Mouse (Mus musculus) midbrain, postnatal 0 days (tissue): ENCODE data around the gene Lias. TPM values are rescaled to one million over a fixed set of nuclear protein-coding genes. Genes with fewer than 3 reads are reported as not detected.

Source experiments
- ATAC-seq: fragments of 200-750 bp; cut with Nextera tagmentation; 2 replicates; pipeline ENCODE4 v1.8.0; 2017; ENCODE audit warnings: moderate number of reproducible peaks, mild to moderate bottlenecking, moderate TSS enrichment, moderate library complexity; ENCODE audit not compliant: low FRiP score
- DNase-seq: peaks from one replicate; pipeline ENCODE4 v3.0.0-alpha.2; 2015; ENCODE audit warnings: low spot score
- H3K27ac ChIP-seq: fragments of 300-500 bp; sonication (generic); 2 replicates; pipeline ENCODE4 v1.5.1; 2014; ENCODE audit warnings: low read depth, mild to moderate bottlenecking, low read length, mixed read lengths
- H3K27me3 ChIP-seq: fragments of 300-500 bp; sonication (generic); 2 replicates; pipeline ENCODE4 v1.6.1; 2014; ENCODE audit warnings: low read length, control low read depth, mixed read lengths; ENCODE audit not compliant: insufficient read depth
- H3K36me3 ChIP-seq: fragments of 300-500 bp; sonication (generic); 2 replicates; pipeline ENCODE4 v1.6.1; 2014; ENCODE audit warnings: low read length, control low read depth, mixed read lengths; ENCODE audit not compliant: insufficient read depth
- H3K4me1 ChIP-seq: fragments of 300-500 bp; sonication (generic); 2 replicates; pipeline ENCODE4 v1.6.1; 2014; ENCODE audit warnings: mild to moderate bottlenecking, control low read depth, antibody characterized with exemption, low read length, mixed read lengths; ENCODE audit not compliant: insufficient read depth
- H3K4me2 ChIP-seq: fragments of 300-500 bp; sonication (generic); 2 replicates; pipeline ENCODE4 v1.6.1; 2014; ENCODE audit warnings: low read depth, mild to moderate bottlenecking, low read length, mixed read lengths; ENCODE audit not compliant: poor library complexity, severe bottlenecking
- H3K4me3 ChIP-seq: fragments of 300-500 bp; sonication (generic); 2 replicates; pipeline ENCODE4 v1.5.1; 2014; ENCODE audit warnings: low read depth, mild to moderate bottlenecking, low read length, moderate library complexity
- H3K9ac ChIP-seq: fragments of 300-500 bp; sonication (generic); replicated peaks from 2 replicates; pipeline ENCODE4 v1.6.1; 2014; ENCODE audit warnings: mild to moderate bottlenecking, low read length, moderate library complexity, mixed read lengths; ENCODE audit not compliant: poor library complexity, severe bottlenecking
- H3K9me3 ChIP-seq: fragments of 300-500 bp; sonication (generic); 2 replicates; pipeline ENCODE4 v1.6.1; 2016; ENCODE audit warnings: low read length, control low read depth
- CTCF ChIP-seq: IDR thresholded peaks from 2 replicates; pipeline ENCODE4 v1.5.1; 2016; ENCODE audit warnings: antibody characterized with exemption, mild to moderate bottlenecking
- WGBS: fragments of 180-500 bp; shearing (Covaris S2); extraction: QIAGEN DNeasy Blood & Tissue Kit; methylation state at CpG from one replicate; pipeline ENCODE4 v1.1.7; 2014; 5-methylcytosine and 5-hydroxymethylcytosine counted together
- polyA plus RNA-seq: library from polyadenylated mRNA; unstranded; fragments of >200 nt; fragmentation: Nextera tagmentation; extraction: Ambion mirVana; gene quantifications from 2 replicates; pipeline ENCODE4 v1.2.1, GENCODE M21; 2015
- total RNA-seq: library from RNA; depleted of rRNA; stranded (reverse); fragments of >200 nt; gene quantifications from 2 replicates; pipeline ENCODE4 v1.2.3, GENCODE M21; 2014

Lias gene
- total and polyA plus RNA-seq, 2 experiments from 2014 or later: 18.6 to 66.2 TPM

GRCm38 (mm10) chr5:65420822-65421221 lies 29.5 kb downstream of the Lias start:
- no peak overlapping the region for H3K27ac ChIP-seq
- H3K27me3 ChIP-seq: no peaks in the 10 kb centered on the region
- TF ChIP-seq CTCF: no peak
- H3K4me2 ChIP-seq: no peak overlapping the region
- 87% methylated on average over 6 of the region's 6 CpGs for WGBS
- no peaks in the 10 kb centered on the region for H3K4me1 ChIP-seq
- no peak overlapping the region for H3K9ac ChIP-seq
- H3K36me3 ChIP-seq: peaks cover 68% of the 10 kb centered on the region
- H3K4me3 ChIP-seq: no peak overlapping the region
- H3K9me3 ChIP-seq: no peaks in the 10 kb centered on the region
- DNase-seq: no peak
- no peak for ATAC-seq

- H3K27me3 ChIP-seq: no peaks in the 10 kb centered on the region
- WGBS: 95% methylated on average over 8 of the region's 8 CpGs
- H3K4me1 ChIP-seq: no peaks in the 10 kb centered on the region
- no peak overlapping the region for H3K4me3 ChIP-seq
- peaks cover 63% of the 10 kb centered on the region for H3K36me3 ChIP-seq
- no peak overlapping the region for H3K27ac ChIP-seq
- no peak for ATAC-seq
- no peak for DNase-seq
- no peaks in the 10 kb centered on the region for H3K9me3 ChIP-seq
- no peak for TF ChIP-seq CTCF
- H3K4me2 ChIP-seq: no peak overlapping the region
- H3K9ac ChIP-seq: no peak overlapping the region
Measured at GRCm38 (mm10) chr5:65422803-65423202, 31.5 kb downstream of the Lias start.

DNA sequence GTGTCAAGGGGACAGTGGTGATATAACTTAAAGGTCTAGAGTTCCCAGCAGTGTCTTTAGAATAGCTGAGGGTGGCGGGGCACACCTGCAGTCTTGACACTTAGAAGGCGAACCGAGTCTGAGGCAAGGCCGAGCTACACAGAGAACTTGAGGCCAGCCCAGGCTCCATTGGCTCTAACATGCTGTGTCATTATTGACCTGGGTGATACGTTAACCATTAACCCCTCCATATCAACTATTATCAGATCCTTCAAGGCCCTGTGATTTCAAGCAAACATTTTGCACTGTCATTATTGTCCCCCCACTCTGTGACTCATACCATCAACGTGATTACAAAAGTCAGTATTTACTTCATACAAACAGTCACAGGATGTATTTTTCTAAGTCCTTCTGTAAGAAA lies 32.9 kb downstream of the Lias start:
- Histone ChIP-seq H3K36me3 (peaks cover 53% of the 10 kb centered on the region), H3K4me1 (no peaks in the 10 kb centered on the region), H3K4me2 (no peak overlapping the region), H3K9ac (no peak overlapping the region), H3K9me3 (no peaks in the 10 kb centered on the region), H3K4me3 (no peak overlapping the region), H3K27me3 (no peaks in the 10 kb centered on the region), H3K27ac (no peak overlapping the region)
- no peak for TF ChIP-seq CTCF
- DNase-seq (no peak), ATAC-seq (no peak)
- WGBS: 92% methylated on average over 6 of the region's 6 CpGs

- Histone ChIP-seq H3K9me3 (no peaks in the 10 kb centered on the region), H3K27me3 (no peaks in the 10 kb centered on the region), H3K4me1 (no peaks in the 10 kb centered on the region), H3K4me2 (no peak overlapping the region), H3K27ac (no peak overlapping the region), H3K4me3 (no peak overlapping the region), H3K9ac (no peak overlapping the region), H3K36me3 (peaks cover 50% of the 10 kb centered on the region)
- TF ChIP-seq CTCF: no peak
- DNase-seq (no peak), ATAC-seq (no peak)
- 94% methylated on average over 5 of the region's 5 CpGs for WGBS
Measured at GRCm38 (mm10) chr5:65425251-65425650, 34.0 kb downstream of the Lias start.

DNA sequence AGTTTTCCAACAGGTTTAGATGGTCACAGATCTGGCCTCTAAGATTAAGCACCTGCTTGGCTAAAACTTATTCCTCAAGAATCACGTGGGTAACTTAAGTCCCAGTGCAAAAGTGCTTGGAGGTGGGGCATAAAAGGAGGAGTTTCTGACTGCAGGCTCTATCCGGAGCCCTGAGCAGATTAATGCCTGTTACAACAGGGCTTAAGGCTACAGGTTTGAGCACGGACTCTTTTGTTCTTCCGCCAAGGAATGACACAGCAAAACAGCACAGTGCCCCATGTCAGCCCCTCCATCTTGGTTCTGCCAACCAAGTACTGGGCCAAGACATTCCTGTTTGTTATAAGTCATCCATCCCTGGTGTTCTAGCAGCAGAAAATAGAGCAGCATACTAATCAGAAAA lies 37.0 kb downstream of the Lias start:
- Histone ChIP-seq H3K9ac (no peak overlapping the region), H3K4me3 (no peak overlapping the region), H3K4me2 (no peak overlapping the region), H3K36me3 (peaks cover 24% of the 10 kb centered on the region), H3K27me3 (no peaks in the 10 kb centered on the region), H3K27ac (no peak overlapping the region), H3K9me3 (no peaks in the 10 kb centered on the region), H3K4me1 (no peaks in the 10 kb centered on the region)
- no peak for TF ChIP-seq CTCF
- 23% methylated on average over 4 of the region's 4 CpGs for WGBS
- ATAC-seq (no peak), DNase-seq (no peak)

DNA sequence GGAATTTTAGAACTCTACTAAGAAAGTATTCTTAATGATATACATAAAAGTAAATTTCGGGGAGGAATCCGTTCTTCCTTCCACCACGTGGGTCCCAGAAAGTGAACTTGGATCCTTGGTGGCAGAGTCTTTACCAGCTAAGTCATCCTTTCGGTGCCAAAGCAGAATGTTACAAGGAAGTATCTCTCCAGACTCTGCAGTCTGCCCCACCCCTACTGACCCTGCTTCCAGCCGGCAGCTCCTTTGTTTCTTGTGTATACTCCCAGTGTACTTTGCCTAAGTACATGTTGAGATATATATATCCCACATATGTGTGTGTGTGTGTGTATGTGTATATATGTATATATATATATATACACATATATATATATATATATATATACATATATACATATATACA lies 38.1 kb downstream of the Lias start:
- Histone ChIP-seq H3K9me3 (no peaks in the 10 kb centered on the region), H3K36me3 (peaks cover 19% of the 10 kb centered on the region; the same call in 1 of the 2 replicates), H3K9ac (no peak overlapping the region), H3K4me3 (no peak overlapping the region), H3K27ac (no peak overlapping the region), H3K4me1 (0 out of 2 replicates have a peak, but pooled peaks cover 2% of the 10 kb centered on the region), H3K4me2 (no peak overlapping the region), H3K27me3 (no peaks in the 10 kb centered on the region)
- DNase-seq (no peak), ATAC-seq (no peak)
- WGBS: 89% methylated on average over 5 of the region's 5 CpGs
- TF ChIP-seq CTCF: no peak
